Mouse (Mus musculus) thymus, adult 2 months (tissue): ENCODE measurements around the gene Agbl4.

Source experiments
- CTCF ChIP-seq: fragments of 200-500 bp; IDR thresholded peaks from 2 replicates; pipeline ENCODE4 v1.5.1; 2012; ENCODE audit warnings: mild to moderate bottlenecking, control low read depth, low read length, moderate library complexity, borderline replicate concordance; ENCODE audit not compliant: control insufficient read depth, poor library complexity, insufficient read depth; ENCODE audit errors: extremely low read depth
- POLR2A ChIP-seq: fragments of 200-500 bp; IDR thresholded peaks from 2 replicates; pipeline ENCODE4 v1.6.1; 2012; ENCODE audit warnings: mild to moderate bottlenecking, low read length, control low read depth, moderate library complexity; ENCODE audit not compliant: control insufficient read depth, poor library complexity, insufficient read depth; ENCODE audit errors: extremely low read depth

DNA sequence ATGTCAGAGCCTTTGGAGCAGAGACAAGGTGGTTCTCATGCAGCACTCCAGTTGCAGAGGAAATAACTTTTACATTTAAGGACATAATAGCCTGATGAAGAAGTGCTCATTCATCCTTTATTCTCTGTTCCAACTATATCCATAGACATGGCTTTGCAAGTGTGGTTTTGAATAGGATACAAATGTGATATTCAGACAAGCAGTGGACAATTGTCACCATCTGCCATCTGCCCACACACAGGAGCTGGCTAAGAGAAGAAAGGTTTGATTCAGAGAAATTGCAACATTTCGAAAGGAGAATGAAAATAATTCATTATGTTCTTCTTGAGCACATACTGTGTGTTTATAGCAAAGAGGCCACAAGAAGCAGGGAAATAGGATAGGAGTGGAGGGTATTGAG, 909.1 kb downstream of the Agbl4 start:
- TF ChIP-seq CTCF: no peak
- no peak for TF ChIP-seq POLR2A
